Mouse (Mus musculus) forebrain, embryonic 16.5 days (tissue): ENCODE measurements around the gene Pate2. TPM values are rescaled to one million over a fixed set of nuclear protein-coding genes. Genes with fewer than 3 reads are reported as not detected.

Source experiments
- ATAC-seq: fragments of 200-750 bp; cut with Nextera tagmentation; 2 replicates; pipeline ENCODE4 v1.8.0; 2017; ENCODE audit warnings: mild to moderate bottlenecking, moderate library complexity
- H3K27ac ChIP-seq: fragments of 300-500 bp; sonication (generic); 2 replicates; pipeline ENCODE4 v1.5.1; 2014; ENCODE audit warnings: low read length, control low read depth
- H3K27me3 ChIP-seq: fragments of 300-500 bp; sonication (generic); replicated peaks from 2 replicates; pipeline ENCODE4 v1.6.1; 2014; ENCODE audit warnings: low read length; ENCODE audit not compliant: control insufficient read depth, insufficient read depth
- H3K36me3 ChIP-seq: fragments of 300-500 bp; sonication (generic); 2 replicates; pipeline ENCODE4 v1.6.1; 2014; ENCODE audit not compliant: control insufficient read depth, insufficient read depth
- H3K4me1 ChIP-seq: fragments of 300-500 bp; sonication (generic); replicated peaks from 2 replicates; pipeline ENCODE4 v1.6.1; 2014; ENCODE audit warnings: low read length; ENCODE audit not compliant: control insufficient read depth, insufficient read depth
- H3K4me2 ChIP-seq: fragments of 300-500 bp; sonication (generic); 2 replicates; pipeline ENCODE4 v1.6.1; 2014; ENCODE audit warnings: mild to moderate bottlenecking, low read length, control low read depth
- H3K4me3 ChIP-seq: fragments of 300-500 bp; sonication (generic); replicated peaks from 2 replicates; pipeline ENCODE4 v1.5.1; 2014; ENCODE audit warnings: mild to moderate bottlenecking, low read length, control low read depth
- H3K9ac ChIP-seq: fragments of 300-500 bp; sonication (generic); replicated peaks from 2 replicates; pipeline ENCODE4 v1.6.1; 2014; ENCODE audit warnings: low read depth, low read length, control low read depth
- H3K9me3 ChIP-seq: fragments of 300-500 bp; sonication (generic); 2 replicates; pipeline ENCODE4 v1.6.1; 2016; ENCODE audit warnings: low read length; ENCODE audit not compliant: control insufficient read depth
- WGBS: fragments of 180-500 bp; shearing (Covaris S2); extraction: QIAGEN DNeasy Blood & Tissue Kit; methylation state at CpG from one replicate; pipeline ENCODE4 v1.1.7; 2014; 5-methylcytosine and 5-hydroxymethylcytosine counted together
- polyA plus RNA-seq: library from polyadenylated mRNA; unstranded; fragments of >200 nt; fragmentation: Nextera tagmentation; extraction: Ambion mirVana; gene quantifications from 2 replicates; pipeline ENCODE4 v1.2.1, GENCODE M21; 2015

Pate2 gene
- polyA plus RNA-seq, 1 experiment from 2014 or later = 2.3 TPM

DNA sequence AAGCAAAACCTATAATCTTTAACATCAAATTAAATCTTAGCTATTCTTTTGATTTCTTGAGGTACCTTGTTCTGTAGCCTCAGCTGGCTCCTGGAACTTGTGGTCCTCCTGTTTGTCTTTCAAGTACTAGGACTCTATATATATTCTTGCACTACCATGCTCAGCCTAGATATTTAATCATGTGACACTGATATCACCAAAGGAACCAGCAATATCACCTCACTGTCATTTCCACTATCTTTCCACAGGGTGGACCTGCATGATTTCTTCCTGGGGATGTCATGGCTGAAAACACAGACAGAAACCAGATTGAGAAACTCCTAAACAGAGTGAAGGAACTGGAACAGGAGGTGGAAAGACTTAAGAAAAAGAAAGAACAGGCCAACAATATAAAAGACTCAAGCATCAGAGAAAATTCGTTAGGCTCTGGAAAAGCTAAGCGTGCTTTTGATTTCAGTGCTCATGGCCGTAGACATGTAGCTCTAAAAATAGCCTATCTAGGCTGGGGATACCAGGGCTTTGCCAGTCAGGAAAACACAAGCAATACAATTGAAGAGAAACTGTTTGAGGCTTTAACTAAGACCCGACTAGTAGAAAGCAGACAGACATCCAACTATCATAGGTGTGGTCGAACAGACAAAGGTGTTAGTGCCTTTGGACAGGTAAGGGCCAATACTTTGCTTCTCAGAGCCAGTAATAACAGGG is 5.4 kb upstream of the Pate2 start:
- Histone ChIP-seq H3K27ac (no peak overlapping the region), H3K9me3 (no peaks in the 10 kb centered on the region), H3K9ac (no peak overlapping the region), H3K4me1 (peaks cover 9% of the 10 kb centered on the region), H3K4me2 (no peak overlapping the region), H3K27me3 (no peaks in the 10 kb centered on the region), H3K36me3 (peaks cover 33% of the 10 kb centered on the region), H3K4me3 (no peak overlapping the region)
- WGBS = 86% methylated on average over 5 of the region's 5 CpGs
- ATAC-seq = no peak

- H3K36me3 ChIP-seq = peaks cover 23% of the 10 kb centered on the region
- no peaks in the 10 kb centered on the region for H3K9me3 ChIP-seq
- H3K27me3 ChIP-seq = no peaks in the 10 kb centered on the region; the same call in 1 of the 2 replicates
- H3K27ac ChIP-seq = no peak overlapping the region
- no peak overlapping the region for H3K4me2 ChIP-seq
- H3K4me1 ChIP-seq = peaks cover 5% of the 10 kb centered on the region
- WGBS = 86% methylated on average over 3 of the region's 3 CpGs
- no peak overlapping the region for H3K9ac ChIP-seq
- ATAC-seq = no peak
- H3K4me3 ChIP-seq = no peak overlapping the region
Observed at GRCm38 (mm10) chr9:35567995-35568394, 2.1 kb upstream of the Pate2 start.

DNA sequence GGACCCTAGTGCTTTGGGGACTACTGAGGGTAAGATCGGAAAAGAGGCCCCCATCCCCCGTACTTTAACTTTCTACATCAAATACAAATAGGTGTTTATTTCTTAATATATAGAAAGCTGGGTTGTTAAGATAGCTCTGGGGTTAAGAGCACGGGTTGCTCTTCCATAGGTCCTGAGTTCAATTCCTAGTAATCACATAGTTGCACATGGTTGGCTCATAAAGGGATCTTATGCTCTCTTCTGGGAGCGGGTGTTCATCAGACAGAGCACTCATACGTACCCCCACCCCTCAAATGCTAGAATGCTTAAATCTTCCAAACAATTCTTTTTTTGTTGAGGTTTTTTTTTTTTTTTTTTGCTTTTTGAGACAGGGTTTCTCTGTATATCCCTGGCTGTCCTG is 579 bp downstream of the Pate2 start:
- peak overlapping the region; percentile 55 for H3K4me2 ChIP-seq
- H3K27ac ChIP-seq = peak overlapping the region; percentile 91
- H3K27me3 ChIP-seq = peaks cover 6% of the 10 kb centered on the region
- H3K9me3 ChIP-seq = no peaks in the 10 kb centered on the region
- peaks cover 10% of the 10 kb centered on the region for H3K4me1 ChIP-seq
- H3K36me3 ChIP-seq = peaks cover 18% of the 10 kb centered on the region
- peak overlapping the region; percentile 76 for H3K4me3 ChIP-seq
- peak; percentile 3; the same call in 1 of the 2 replicates for ATAC-seq
- WGBS = 5% methylated on average over 5 of the region's 5 CpGs
- peak overlapping the region; percentile 71 for H3K9ac ChIP-seq

DNA sequence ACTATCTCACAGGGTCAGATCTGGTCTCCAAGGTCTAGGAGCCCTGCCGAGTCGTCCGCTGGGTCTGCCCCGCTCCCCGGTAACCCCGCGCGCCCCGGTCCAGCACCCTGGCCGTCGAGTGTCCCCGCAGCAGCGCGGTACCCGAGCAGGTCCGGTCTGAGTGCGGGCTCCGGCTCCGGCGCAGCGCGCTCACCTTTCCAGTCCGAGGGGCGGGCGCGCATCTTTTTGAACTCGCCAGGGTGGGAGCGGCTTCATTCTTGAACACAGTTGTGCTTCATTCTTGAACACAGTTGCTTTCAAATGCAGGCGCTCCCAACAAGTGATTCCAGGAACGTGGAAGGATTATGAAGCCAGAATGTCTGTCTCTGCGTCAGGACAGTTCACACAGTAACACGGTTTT is 4.3 kb downstream of the Pate2 start:
- peak overlapping the region; percentile 35 for H3K4me3 ChIP-seq
- H3K27ac ChIP-seq = no peak overlapping the region
- peaks cover 5% of the 10 kb centered on the region for H3K4me1 ChIP-seq
- H3K36me3 ChIP-seq = no peaks in the 10 kb centered on the region
- 3% methylated on average over 32 of the region's 32 CpGs for WGBS
- no peaks in the 10 kb centered on the region for H3K9me3 ChIP-seq
- H3K9ac ChIP-seq = peak overlapping the region; percentile 41; the same call in 1 of the 2 replicates
- no peak for ATAC-seq
- H3K27me3 ChIP-seq = peaks cover 6% of the 10 kb centered on the region
- peak overlapping the region; percentile 59 for H3K4me2 ChIP-seq

- Histone ChIP-seq H3K9me3 (no peaks in the 10 kb centered on the region), H3K9ac (no peak overlapping the region), H3K27me3 (no peaks in the 10 kb centered on the region), H3K4me1 (no peaks in the 10 kb centered on the region), H3K4me2 (no peak overlapping the region), H3K27ac (no peak overlapping the region), H3K4me3 (no peak overlapping the region), H3K36me3 (no peaks in the 10 kb centered on the region)
- WGBS = 78% methylated on average over 1 of the region's 1 CpGs
- no peak for ATAC-seq
Observed at GRCm38 (mm10) chr9:35587674-35588073, 17.6 kb downstream of the Pate2 start.

GRCm38 (mm10) chr9:35592903-35593302 is 22.8 kb downstream of the Pate2 start:
- Histone ChIP-seq H3K9ac (no peak overlapping the region), H3K4me3 (no peak overlapping the region), H3K9me3 (no peaks in the 10 kb centered on the region), H3K27me3 (no peaks in the 10 kb centered on the region), H3K27ac (no peak overlapping the region), H3K36me3 (no peaks in the 10 kb centered on the region), H3K4me2 (no peak overlapping the region), H3K4me1 (no peaks in the 10 kb centered on the region)
- WGBS = 8% methylated on average over 2 of the region's 2 CpGs
- ATAC-seq = peak; percentile 40; the same call in 1 of the 2 replicates

GRCm38 (mm10) chr9:35607647-35608405 is 37.7 kb downstream of the Pate2 start:
- Histone ChIP-seq H3K9me3 (no peaks in the 10 kb centered on the region), H3K4me3 (no peak overlapping the region), H3K36me3 (no peaks in the 10 kb centered on the region), H3K27me3 (no peaks in the 10 kb centered on the region), H3K4me1 (no peaks in the 10 kb centered on the region), H3K27ac (no peak overlapping the region), H3K4me2 (no peak overlapping the region), H3K9ac (no peak overlapping the region)
- ATAC-seq = no peak
- WGBS = 57% methylated on average over 8 of the region's 8 CpGs

- H3K27ac ChIP-seq = no peak within 1 kb of the TSS
- H3K36me3 ChIP-seq = no peaks in the 10 kb centered on the region
- H3K27me3 ChIP-seq = no peaks in the 10 kb centered on the region
- H3K4me1 ChIP-seq = no peaks in the 10 kb centered on the region
- WGBS = 88% methylated on average over 1 of the region's 1 CpGs
- no peak for ATAC-seq
- H3K4me3 ChIP-seq = no peak within 1 kb of the TSS
- H3K9ac ChIP-seq = no peak within 1 kb of the TSS
- H3K4me2 ChIP-seq = no peak within 1 kb of the TSS
- H3K9me3 ChIP-seq = no peaks in the 10 kb centered on the region
Observed at GRCm38 (mm10) chr9:35611841-35612240, 41.8 kb downstream of the Pate2 start, which contains the start of gene Pate4. Pate4 (minus strand) TSS chr9:35611941.

DNA sequence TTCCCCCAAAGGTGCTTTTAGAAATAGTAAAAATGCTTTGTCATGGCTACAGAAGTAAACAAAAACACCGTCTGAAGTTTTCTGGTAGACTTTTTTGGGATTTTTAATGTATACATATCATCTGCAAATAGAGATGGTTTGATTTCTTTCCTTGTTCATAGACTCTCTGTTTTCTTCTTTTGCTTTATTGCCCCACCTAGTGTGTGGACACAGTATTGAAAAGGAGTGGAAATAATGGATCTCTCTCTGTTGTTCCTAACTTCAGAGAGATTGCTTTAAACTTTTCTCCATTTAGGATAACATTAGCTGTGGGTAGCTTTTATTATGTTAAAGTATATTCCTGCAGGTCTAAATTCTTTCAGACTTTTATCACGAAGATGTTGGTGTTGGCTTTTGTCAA is 43.9 kb downstream of the Pate2 start:
- no peak overlapping the region for H3K9ac ChIP-seq
- H3K27ac ChIP-seq = no peak overlapping the region
- H3K9me3 ChIP-seq = no peaks in the 10 kb centered on the region
- H3K36me3 ChIP-seq = no peaks in the 10 kb centered on the region
- no peak overlapping the region for H3K4me2 ChIP-seq
- no peaks in the 10 kb centered on the region for H3K4me1 ChIP-seq
- ATAC-seq = no peak
- H3K4me3 ChIP-seq = no peak overlapping the region
- H3K27me3 ChIP-seq = no peaks in the 10 kb centered on the region
- 27% methylated on average over 2 of the region's 2 CpGs for WGBS
